Mouse (Mus musculus) A20 (cell line): ENCODE measurements around the gene Abhd11.
A peak's percentile ranks its signal among the peaks of the same experiment; 100 is the strongest.
"Not testable (repeated sequence)": the region's sequence is repeated elsewhere in the genome, so short reads cannot be mapped to it uniquely, and the experiment has no call there.

Source experiments
- DNase-seq: peaks from one replicate; pipeline ENCODE4 v3.0.0-alpha.2; 2011; ENCODE audit warnings: low read depth, low spot score

Abhd11 gene

GRCm38 (mm10) chr5:135008671-135009589 is at the start of gene Abhd11:
Gene Abhd11 (plus strand): TSS chr5:135009152.
- peak; percentile 100 for DNase-seq

DNA sequence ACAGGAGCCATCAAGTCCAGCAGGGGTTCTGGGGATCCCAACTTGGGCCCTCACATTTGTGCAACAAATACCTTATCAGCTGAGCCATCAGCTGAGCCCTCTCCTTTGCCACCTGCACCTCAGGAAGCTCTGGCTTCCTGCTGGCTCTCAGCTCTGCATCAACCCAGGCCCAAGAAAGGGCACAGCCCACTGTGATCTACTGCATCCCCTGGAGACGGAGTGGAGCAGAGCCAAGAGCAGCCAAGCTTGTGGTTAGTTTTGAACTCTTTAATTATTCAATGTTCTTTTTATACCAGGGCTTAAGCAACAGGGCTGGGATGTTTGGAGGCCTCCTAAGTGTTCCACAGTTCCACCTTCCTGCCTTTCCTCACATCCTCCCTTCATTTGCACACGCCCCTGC is 48.5 kb upstream of the Abhd11 start:
- no peak for DNase-seq

GRCm38 (mm10) chr5:134961519-134961918 is 47.4 kb upstream of the Abhd11 start:
- no peak for DNase-seq

- no peak for DNase-seq
Observed at GRCm38 (mm10) chr5:134963546-134963945, 45.4 kb upstream of the Abhd11 start.

- not testable (repeated sequence) for DNase-seq
Observed at GRCm38 (mm10) chr5:134964655-134965054, 44.3 kb upstream of the Abhd11 start.

DNA sequence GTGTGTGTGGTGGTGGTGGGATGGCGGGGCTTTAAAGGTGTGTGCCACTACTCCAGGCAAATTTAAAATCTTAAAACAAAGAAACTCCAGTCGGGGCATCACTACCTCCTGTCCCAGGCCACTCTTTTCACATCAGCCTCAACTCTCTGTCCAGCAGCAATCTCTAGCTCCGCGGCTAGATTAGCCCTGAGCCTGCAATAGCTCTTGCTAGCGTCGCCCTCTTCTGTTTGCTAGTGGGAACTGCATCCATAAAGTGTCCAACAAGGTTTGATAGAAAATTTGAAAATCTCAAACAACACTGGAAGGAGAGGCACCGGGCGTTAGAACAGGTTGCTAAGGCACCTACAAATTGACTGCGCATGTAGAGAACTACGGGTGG is 43.5 kb upstream of the Abhd11 start:
- peak; percentile 78 for DNase-seq

DNA sequence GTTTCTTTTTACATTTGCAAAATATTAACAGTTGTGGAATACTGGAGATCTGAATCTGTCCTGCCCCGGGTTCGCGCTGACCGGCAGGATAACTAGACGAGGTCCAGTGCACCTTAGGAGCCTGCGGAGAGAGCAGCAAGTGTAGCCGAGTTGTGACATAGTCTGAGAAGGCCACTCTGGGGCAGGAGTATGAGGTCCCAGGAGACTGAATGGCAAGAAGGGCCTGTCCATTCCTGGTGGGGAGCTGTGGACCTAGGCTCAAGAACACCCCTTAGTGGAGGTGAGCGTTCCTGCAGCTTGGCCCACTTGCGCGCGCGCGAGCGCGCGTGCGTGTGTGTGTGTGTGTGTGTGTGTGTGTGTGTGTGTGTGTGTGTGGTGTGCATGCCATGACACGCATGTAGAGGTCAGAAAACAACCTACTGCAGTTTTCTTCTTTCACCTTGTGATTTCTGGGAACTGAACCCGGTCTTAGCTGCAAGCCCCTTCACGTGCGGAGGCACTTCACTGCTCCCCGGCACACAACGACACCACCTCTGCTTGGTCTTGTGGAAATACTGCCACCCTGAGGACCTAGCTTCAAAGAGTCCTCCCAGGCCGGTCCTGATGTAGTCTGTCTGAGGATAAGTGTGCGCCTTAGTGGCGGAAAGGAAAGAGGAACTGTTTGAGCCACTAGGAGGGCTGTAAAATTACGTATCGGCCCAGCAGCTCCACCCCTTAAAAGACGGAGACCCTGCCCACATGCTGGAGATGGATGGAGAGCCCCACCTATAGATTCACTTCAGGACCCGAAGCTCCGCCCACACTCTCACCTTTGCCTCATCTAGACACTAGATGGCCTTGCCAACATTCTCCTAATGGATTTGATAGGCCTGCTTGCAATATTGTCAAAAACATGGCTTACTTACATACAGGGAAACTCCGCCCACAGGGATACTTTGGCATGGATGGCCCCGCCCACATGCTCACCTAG is 42.8 kb upstream of the Abhd11 start:
- DNase-seq = peak; percentile 86

DNA sequence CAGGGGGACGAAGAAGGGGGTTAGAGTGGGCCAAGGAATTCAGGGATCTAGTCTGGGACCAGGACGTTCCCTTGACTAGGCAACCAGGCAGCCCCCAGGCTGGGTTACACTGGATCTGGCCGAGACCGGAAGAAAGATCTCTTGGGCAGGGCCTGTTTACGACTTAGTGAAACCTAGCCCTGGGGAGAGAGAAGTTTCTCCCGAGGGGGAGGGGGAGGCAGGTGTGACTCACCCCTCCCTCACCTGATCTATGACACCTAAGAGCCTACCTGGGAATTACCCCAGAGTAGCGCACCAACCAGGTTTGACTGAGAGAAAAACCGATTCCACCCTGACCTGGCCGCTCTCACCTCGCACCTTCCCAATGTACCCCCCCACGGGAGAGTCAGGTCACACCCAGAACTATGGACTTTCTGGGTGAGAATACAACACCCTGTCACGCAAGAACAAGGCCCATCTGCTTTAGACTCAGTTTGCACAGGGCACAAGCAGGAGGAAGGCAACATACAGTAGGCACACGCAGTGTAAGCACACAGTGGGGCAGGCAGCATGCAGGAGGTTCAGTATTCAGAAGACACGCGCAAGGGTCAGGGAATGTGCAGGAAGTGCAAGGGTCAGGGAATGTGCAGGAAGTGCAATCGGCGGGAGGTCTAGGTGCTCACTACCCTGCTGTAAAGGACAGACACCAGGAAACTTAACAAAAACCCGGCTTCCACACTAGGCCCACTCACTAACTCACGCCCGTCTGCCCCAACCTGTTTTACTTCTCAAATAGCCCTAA is 41.6 kb upstream of the Abhd11 start:
- no peak for DNase-seq

DNA sequence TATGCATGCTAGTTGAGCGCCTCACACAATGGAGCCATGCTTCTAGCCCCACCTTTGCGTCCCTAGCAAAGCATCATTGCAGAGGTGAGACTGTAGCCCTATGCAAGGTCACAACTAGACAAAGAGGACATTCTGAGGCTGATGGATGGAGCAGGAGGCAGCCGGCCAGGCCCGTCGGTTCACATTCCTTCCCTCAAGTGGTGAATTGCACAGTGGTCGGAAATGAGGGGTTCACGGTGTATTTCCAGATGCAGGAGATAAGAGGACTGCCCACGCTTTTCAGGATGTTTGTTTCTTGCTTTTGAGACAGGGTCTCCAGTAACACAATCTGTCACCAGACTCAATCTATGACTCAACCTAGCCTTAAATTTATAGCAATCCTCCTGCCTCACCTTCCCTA is 38.3 kb upstream of the Abhd11 start:
- DNase-seq = no peak

DNA sequence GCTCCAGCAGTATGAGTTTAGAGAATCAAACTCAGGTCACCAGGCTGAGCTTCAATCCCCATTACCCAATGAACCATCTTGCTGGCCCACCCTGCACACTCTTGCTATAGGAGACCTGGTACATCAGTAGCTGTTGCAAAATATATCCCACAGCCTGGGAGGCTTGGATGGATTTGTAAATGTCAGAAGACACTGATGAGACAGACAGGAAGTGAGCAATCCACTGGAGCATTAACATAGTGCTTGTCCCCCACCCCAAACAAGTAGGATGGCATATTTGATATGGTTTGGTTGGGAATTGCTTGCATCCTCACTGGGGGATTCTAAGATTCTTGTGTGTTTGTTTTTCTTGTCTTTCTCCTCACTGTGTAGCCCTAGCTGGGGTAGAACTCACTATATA is 35.9 kb upstream of the Abhd11 start:
- DNase-seq = no peak

GRCm38 (mm10) chr5:134973526-134973925 is 35.4 kb upstream of the Abhd11 start:
- DNase-seq = no peak

- no peak for DNase-seq
Observed at GRCm38 (mm10) chr5:134974294-134974693, 34.7 kb upstream of the Abhd11 start.

GRCm38 (mm10) chr5:134974921-134975320 is 34.0 kb upstream of the Abhd11 start:
- no peak for DNase-seq

- no peak for DNase-seq
Observed at GRCm38 (mm10) chr5:134976164-134976563, 32.8 kb upstream of the Abhd11 start.

GRCm38 (mm10) chr5:134976577-134977250 is 32.2 kb upstream of the Abhd11 start:
- no peak for DNase-seq

GRCm38 (mm10) chr5:134977837-134978236 is 31.1 kb upstream of the Abhd11 start:
- DNase-seq = no peak

DNA sequence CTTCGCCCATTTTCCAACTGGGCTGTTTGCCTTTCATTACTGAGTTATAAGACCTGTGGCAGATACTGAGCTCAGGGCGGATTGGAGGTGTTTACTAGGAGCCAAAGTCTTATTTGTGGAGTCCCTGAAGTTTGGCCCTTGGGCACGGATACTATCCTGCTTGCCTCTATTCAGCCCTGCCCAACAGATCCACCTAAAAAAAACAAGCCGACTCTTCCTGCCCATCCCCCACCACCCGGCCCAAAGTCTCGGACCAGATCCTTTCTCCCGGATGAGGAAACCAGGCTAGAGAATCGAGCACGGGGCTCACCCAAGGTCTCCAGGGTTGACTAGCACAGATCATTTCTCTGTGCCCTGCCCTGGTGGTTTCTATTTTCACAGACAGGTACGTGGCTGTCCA is 27.8 kb upstream of the Abhd11 start:
- DNase-seq = no peak

DNA sequence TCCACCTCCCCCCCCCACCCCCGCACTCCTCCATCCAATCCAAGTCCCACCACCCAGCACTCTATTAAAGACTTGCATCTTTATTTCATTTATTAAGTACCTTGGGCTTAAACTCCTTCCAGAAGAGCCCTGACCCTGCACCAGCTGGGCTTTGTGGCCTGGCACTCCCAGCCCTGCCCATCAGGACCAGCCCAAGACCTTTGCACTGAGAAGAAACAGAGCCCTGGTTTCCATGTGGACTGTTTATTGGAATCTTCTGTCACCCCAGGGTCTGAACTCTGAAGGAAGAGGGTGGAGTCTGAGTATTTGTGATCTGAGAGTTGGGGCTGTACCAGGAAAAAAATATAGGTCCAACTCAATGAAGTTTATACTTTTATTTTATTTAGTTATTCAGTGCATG is 25.8 kb upstream of the Abhd11 start:
- DNase-seq = no peak

DNA sequence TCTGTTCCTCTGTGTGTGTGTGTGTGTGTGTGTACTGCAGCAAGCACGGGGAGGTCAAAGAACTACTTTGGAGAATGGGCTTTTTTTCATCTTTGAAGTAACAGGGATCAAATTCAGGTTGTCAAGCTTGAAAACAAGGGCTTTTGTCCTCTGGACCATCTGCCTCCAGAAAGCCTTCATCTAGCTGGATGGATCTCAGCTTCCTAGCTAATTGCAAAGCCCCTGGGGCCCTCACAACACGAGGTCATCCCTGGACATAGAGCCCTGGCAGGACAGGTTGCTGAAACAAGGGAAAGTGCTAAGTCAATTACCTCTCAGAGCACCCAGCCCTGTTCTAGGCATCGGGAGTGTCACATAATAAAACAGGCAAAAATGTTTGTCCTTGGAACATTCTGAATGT is 25.2 kb upstream of the Abhd11 start:
- DNase-seq = no peak

DNA sequence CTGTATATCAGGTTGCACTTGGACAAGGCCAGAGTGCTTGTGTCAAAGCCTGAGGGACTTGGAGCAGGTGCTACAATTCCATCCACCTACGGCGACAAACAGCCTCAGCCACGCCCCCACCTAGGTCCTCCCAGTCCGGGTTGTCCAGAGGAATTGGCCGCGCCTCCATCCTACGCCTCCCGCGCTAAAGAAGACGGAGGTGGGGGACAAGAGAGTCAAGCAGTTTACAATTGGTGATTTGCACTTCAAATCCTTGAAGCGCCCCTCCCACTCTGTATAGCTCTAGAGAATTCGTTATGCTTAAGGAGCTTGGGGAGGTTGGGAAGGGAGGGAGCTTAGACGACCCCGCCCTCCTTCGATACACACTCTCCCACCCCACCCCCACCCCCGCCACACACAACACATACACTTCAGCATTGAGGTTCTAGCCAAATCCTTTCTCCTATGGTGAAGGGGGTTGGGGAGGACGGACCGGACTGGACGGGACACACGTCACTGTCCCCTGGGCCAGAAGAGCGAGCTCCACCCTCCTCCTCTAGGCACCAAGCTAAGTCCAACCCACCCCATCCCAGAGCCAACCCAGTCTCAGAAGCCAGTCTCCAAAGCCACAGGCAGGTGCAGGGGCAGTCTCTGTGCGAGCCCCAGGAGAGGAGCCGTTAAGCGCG is 23.2 kb upstream of the Abhd11 start, which contains the start of gene Cldn3:
TSS of gene Cldn3 (plus strand) at position 582 of the 665 bp plus-strand sequence.
- no peak for DNase-seq
